22 mouse cellular contexts compared by ENCODE assay signal in the genomic region with DNA sequence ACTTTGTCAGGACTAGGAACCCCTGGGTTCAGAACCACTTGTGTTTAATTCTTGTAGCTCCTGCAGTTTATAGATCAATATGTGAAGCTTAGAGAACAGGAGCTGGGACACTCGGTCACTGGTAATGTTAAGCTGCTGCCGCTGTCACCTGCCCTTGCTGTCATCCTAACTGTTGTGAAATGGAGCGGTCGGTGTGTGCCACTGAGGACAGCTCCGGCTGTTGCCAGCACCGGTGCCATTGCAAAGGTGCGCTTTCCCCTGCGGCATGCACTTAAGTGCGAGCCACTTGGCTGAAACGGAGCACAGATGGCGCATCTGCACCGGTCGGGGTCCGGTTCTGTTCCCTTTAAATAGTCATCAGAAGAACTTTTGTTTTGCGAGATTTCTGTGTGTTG. TPM values are rescaled to one million over a fixed set of nuclear protein-coding genes. Genes with fewer than 3 reads are reported as not detected.
A peak's percentile ranks its signal among the peaks of the same experiment; 100 is the strongest.
DNase-seq lines count a peak whose midpoint lies in the region; ATAC-seq and TF ChIP-seq lines count a peak whose summit lies in the region.
"Had no signal": no experiment of that assay in that cellular context is flagged by ENCODE, and none has a peak within 500 bp of the region (broad histone marks: within the 10 kb centered on the region; RNA-seq: fewer than 3 reads in every experiment).

No protein-coding gene starts in this region.

- no peaks in the 10 kb centered on the region for H3K36me3 ChIP-seq in liver, embryonic 16.5 days (ENCODE audit: control insufficient read depth, insufficient read depth)
- no peaks in the 10 kb centered on the region for H3K36me3 ChIP-seq in liver, embryonic 11.5 days (ENCODE audit: control insufficient read depth, insufficient read depth, low read length)
- H3K36me3 ChIP-seq: heart, embryonic 13.5 days; hindbrain, embryonic 12.5 days had no signal

- H3K27ac ChIP-seq in gastrocnemius, adult 2 months = peak overlapping the region; percentile 92
- H3K27ac ChIP-seq in liver, embryonic 16.5 days (ENCODE audit: low read length) = no peak overlapping the region
- H3K27ac ChIP-seq in liver, embryonic 11.5 days (ENCODE audit: low read depth, low read length) = no peak overlapping the region
- H3K27ac ChIP-seq: heart, embryonic 13.5 days had no signal

- intact Hi-C loops in gastrocnemius, adult 2 months (cut with DNase I) = loop anchor here (5.0 kb wide), 2 partner anchors 34 to 36 kb away; no protein-coding TSS in a partner anchor

- no peak overlapping the region for H3K4me2 ChIP-seq in liver, embryonic 16.5 days (ENCODE audit: low read depth, low read length)
- no peak overlapping the region for H3K4me2 ChIP-seq in liver, embryonic 11.5 days
- H3K4me2 ChIP-seq: heart, embryonic 13.5 days; hindbrain, embryonic 12.5 days had no signal

- peak; percentile 46 to 52 for DNase-seq in cerebellum, adult 18-20 months
- DNase-seq in cerebellum, adult 9-10 months = no peak
- peak; percentile 51 for DNase-seq in gastrocnemius, adult 2 months
- DNase-seq in gastrocnemius, adult 8-10 months (ENCODE audit: low spot score in 2 of 2) = no peak
- DNase-seq in liver, embryonic 11.5 days (ENCODE audit: low spot score) = no peak
- DNase-seq in fat pad, adult 2 months (ENCODE audit: extremely low read depth, low read depth, low spot score) = peak; percentile 18
- DNase-seq in adrenal gland, adult (ENCODE audit: inconsistent age in 2 of 2, low spot score in 1 of 2) = no peak
- DNase-seq: adrenal gland, adult 8-10 months; adrenal gland, postnatal 36 days; B cell, adult 2 months; cerebellum, adult 11 months; cerebellum, adult 9-11 months; gastrocnemius, postnatal 14 days; heart, postnatal 4 days had no signal

- no peaks in the 10 kb centered on the region for H3K9me3 ChIP-seq in liver, embryonic 16.5 days (replicated peaks; ENCODE audit: control insufficient read depth, low read length)
- H3K9me3 ChIP-seq in liver, embryonic 11.5 days (ENCODE audit: control insufficient read depth, low read length) = no peaks in the 10 kb centered on the region
- H3K9me3 ChIP-seq: heart, embryonic 13.5 days; hindbrain, embryonic 12.5 days had no signal

- no peak for TF ChIP-seq CTCF in gastrocnemius, adult 2 months (IDR thresholded peaks at IDR 0.05)

- H3K4me3 ChIP-seq in gastrocnemius, adult 2 months = no peak overlapping the region
- no peak overlapping the region for H3K4me3 ChIP-seq in liver, embryonic 16.5 days (ENCODE audit: low read depth, low read length)
- H3K4me3 ChIP-seq in liver, embryonic 11.5 days (ENCODE audit: low read depth, low read length) = no peak overlapping the region
- H3K4me3 ChIP-seq: heart, embryonic 13.5 days; hindbrain, embryonic 12.5 days had no signal

- H3K27me3 ChIP-seq in liver, embryonic 16.5 days (ENCODE audit: control insufficient read depth, insufficient read depth, low read depth, low read length) = no peaks in the 10 kb centered on the region
- H3K27me3 ChIP-seq in liver, embryonic 11.5 days (replicated peaks; ENCODE audit: control insufficient read depth, insufficient read depth, low read length) = no peaks in the 10 kb centered on the region
- H3K27me3 ChIP-seq: heart, embryonic 13.5 days; hindbrain, embryonic 12.5 days had no signal

- H3K9ac ChIP-seq in liver, embryonic 16.5 days (ENCODE audit: low read depth, low read length) = no peak overlapping the region
- H3K9ac ChIP-seq in liver, embryonic 11.5 days (ENCODE audit: low read depth, low read length) = no peak overlapping the region
- H3K9ac ChIP-seq: heart, embryonic 13.5 days; hindbrain, embryonic 12.5 days had no signal

- H3K4me1 ChIP-seq in liver, embryonic 16.5 days (ENCODE audit: control insufficient read depth, low read depth, low read length) = peaks cover 5% of the 10 kb centered on the region
- peaks cover 13% of the 10 kb centered on the region; the same call in 1 of the 2 replicates for H3K4me1 ChIP-seq in liver, embryonic 11.5 days (replicated peaks; ENCODE audit: control insufficient read depth, insufficient read depth, low read length)

- WGBS in liver, embryonic 16.5 days (ENCODE audit: insufficient replicate concordance) = 75% methylated on average over 15 of the region's 15 CpGs
- WGBS in liver, embryonic 11.5 days = 87% methylated on average over 15 of the region's 15 CpGs

- peak; percentile 48; the same call in 1 of the 2 replicates for ATAC-seq in liver, embryonic 16.5 days (ENCODE audit: low read depth)
- no peak for ATAC-seq in liver, embryonic 11.5 days (replicated peaks; ENCODE audit: low FRiP score)
- ATAC-seq: CD4-positive, CD25-positive, alpha-beta regulatory T cell, adult 4 months; forebrain, embryonic 14.5 days; hindbrain, embryonic 16.5 days; inflammation-experienced regulatory T-cells, adult 6 months; intestine, postnatal 0 days had no signal

RNA-seq across cellular contexts. Expression of gene Itsn1, which starts 36.7 kb away (rescaled TPM):
- total RNA-seq in gastrocnemius, adult 2 months (2021) = 10 to 100 TPM; 60.2 to 66.1 TPM
- total RNA-seq in gastrocnemius, adult 8-10 months (2022) = 10 to 100 TPM; 64.0 to 77.0 (median 70.7) TPM
- 54.1 and 54.7 TPM in 2 replicates for polyA plus RNA-seq in liver, embryonic 16.5 days (2015; fragmentation: Nextera tagmentation; extraction: Ambion mirVana)
- 24.0 and 24.5 TPM in 2 replicates for polyA plus RNA-seq in liver, embryonic 11.5 days (2014; fragmentation: Nextera tagmentation; extraction: Ambion mirVana)

RNA-seq across cellular contexts. Expression of gene Cryzl1, which starts 37.0 kb away (rescaled TPM):
- total RNA-seq in gastrocnemius, adult 2 months (2021) = 10 to 100 TPM; 17.7 to 18.1 TPM
- 10 to 100 TPM; 13.2 to 19.2 (median 15.8) TPM for total RNA-seq in gastrocnemius, adult 8-10 months (2022)
- 31.5 and 34.6 TPM in 2 replicates for polyA plus RNA-seq in liver, embryonic 16.5 days (2015; fragmentation: Nextera tagmentation; extraction: Ambion mirVana)
- 56.4 and 57.7 TPM in 2 replicates for polyA plus RNA-seq in liver, embryonic 11.5 days (2014; fragmentation: Nextera tagmentation; extraction: Ambion mirVana)

Comparison
In these comparisons a context has a peak if more than half of its experiments do, and no peak if none do; other contexts are left out.
1. DNase-seq: peak in cerebellum, adult 18-20 months (2 of 2), gastrocnemius, adult 2 months (single experiment) and fat pad, adult 2 months (single experiment); none in cerebellum, adult 9-10 months (single experiment), gastrocnemius, adult 8-10 months (0 of 2), liver, embryonic 11.5 days (single experiment) and adrenal gland, adult (0 of 2).